Comparison of ENCODE assay signal across 21 mouse cellular contexts in the genomic region with DNA sequence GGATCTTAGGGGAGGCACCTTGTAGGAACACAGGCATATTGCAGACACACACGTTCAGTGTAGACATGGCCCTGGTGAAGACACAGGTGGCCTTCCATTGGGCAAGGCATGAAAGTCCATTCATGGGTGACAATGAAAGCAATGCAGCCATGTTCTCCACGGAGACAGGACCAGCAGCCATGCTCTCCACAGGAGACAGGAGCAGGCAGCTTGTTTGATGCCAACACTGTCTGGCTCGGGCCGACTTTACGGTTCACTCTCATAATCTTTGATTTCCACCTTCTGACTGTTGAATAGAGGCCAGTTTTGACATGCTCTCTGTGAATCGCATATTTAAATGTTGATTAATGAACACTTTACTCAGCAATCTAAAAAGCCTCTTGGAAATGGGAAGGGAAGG.
A peak's percentile ranks its signal among the peaks of the same experiment; 100 is the strongest.
DNase-seq lines count a peak whose midpoint lies in the region; ATAC-seq and TF ChIP-seq lines count a peak whose summit lies in the region.
"Had no signal": no experiment of that assay in that cellular context is flagged by ENCODE, and none has a peak within 500 bp of the region (broad histone marks: within the 10 kb centered on the region; RNA-seq: fewer than 3 reads in every experiment).

No protein-coding gene starts in this region.

- H3K27ac ChIP-seq in cerebellum, adult 2 months (ENCODE audit: insufficient read depth, low read length), result no peak overlapping the region
- H3K27ac ChIP-seq in hindbrain, embryonic 16.5 days (ENCODE audit: low read depth, low read length), result no peak overlapping the region
- no peak overlapping the region for H3K27ac ChIP-seq in hindbrain, embryonic 14.5 days
- H3K27ac ChIP-seq: embryonic facial prominence, embryonic 15.5 days; forebrain, embryonic 15.5 days; heart, adult 2 months; intestine, embryonic 15.5 days; kidney, embryonic 15.5 days had no signal

- H3K4me2 ChIP-seq in hindbrain, embryonic 16.5 days (ENCODE audit: low read length), result no peak overlapping the region
- no peak overlapping the region for H3K4me2 ChIP-seq in hindbrain, embryonic 14.5 days (replicated peaks)
- H3K4me2 ChIP-seq: embryonic facial prominence, embryonic 15.5 days; forebrain, embryonic 15.5 days; heart, embryonic 12.5 days; intestine, embryonic 15.5 days; kidney, embryonic 15.5 days had no signal

- no peaks in the 10 kb centered on the region for H3K27me3 ChIP-seq in cerebellum, adult 2 months (ENCODE audit: control insufficient read depth, insufficient read depth, low read length)
- no peaks in the 10 kb centered on the region for H3K27me3 ChIP-seq in hindbrain, embryonic 16.5 days (replicated peaks; ENCODE audit: control insufficient read depth, insufficient read depth, low read length)
- no peaks in the 10 kb centered on the region; the same call in 1 of the 2 replicates for H3K27me3 ChIP-seq in hindbrain, embryonic 14.5 days (ENCODE audit: control insufficient read depth, insufficient read depth, low read length)
- H3K27me3 ChIP-seq: CH12.LX; embryonic facial prominence, embryonic 15.5 days; forebrain, embryonic 15.5 days; heart, embryonic 12.5 days; intestine, embryonic 15.5 days; kidney, embryonic 15.5 days; Patski had no signal

- DNase-seq in cerebellum, adult 2 months, result peak; percentile 19 to 58
- no peak for DNase-seq in cerebellum, adult 11 months
- DNase-seq in hindbrain, embryonic 14.5 days (ENCODE audit: low spot score), result no peak
- DNase-seq in cerebellum, postnatal 10 days, result peak; percentile 80 to 86
- DNase-seq in cerebellum, postnatal 36 days, result peak; percentile 37 to 42
- no peak for DNase-seq in right cerebral cortex, postnatal 10 days (ENCODE audit: low spot score in 2 of 2)
- no peak for DNase-seq in urinary bladder, adult 18-20 months (ENCODE audit: low spot score in 2 of 2)
- DNase-seq: adrenal gland, postnatal 14 days; gastrocnemius, postnatal 10 days; heart, adult 2 months; kidney, adult 18-20 months had no signal

- H3K9me3 ChIP-seq in hindbrain, embryonic 16.5 days (ENCODE audit: control insufficient read depth, low read length), result no peaks in the 10 kb centered on the region
- peaks cover 7% of the 10 kb centered on the region; the same call in 1 of the 2 replicates for H3K9me3 ChIP-seq in hindbrain, embryonic 14.5 days (ENCODE audit: control insufficient read depth, low read length)
- H3K9me3 ChIP-seq: forebrain, embryonic 15.5 days; heart, embryonic 12.5 days; intestine, embryonic 15.5 days; kidney, embryonic 15.5 days had no signal

- H3K9ac ChIP-seq in hindbrain, embryonic 16.5 days (ENCODE audit: low read depth, low read length), result no peak overlapping the region
- H3K9ac ChIP-seq in hindbrain, embryonic 14.5 days, result no peak overlapping the region
- H3K9ac ChIP-seq: embryonic facial prominence, embryonic 15.5 days; forebrain, embryonic 15.5 days; heart, embryonic 12.5 days; intestine, embryonic 15.5 days; kidney, embryonic 15.5 days had no signal

- H3K4me1 ChIP-seq in cerebellum, adult 2 months (ENCODE audit: control insufficient read depth, insufficient read depth, low read length), result peaks cover 4% of the 10 kb centered on the region; the same call in 1 of the 2 replicates
- peaks cover 8% of the 10 kb centered on the region; the same call in 1 of the 2 replicates for H3K4me1 ChIP-seq in hindbrain, embryonic 16.5 days (ENCODE audit: control insufficient read depth, insufficient read depth, low read depth, low read length)
- H3K4me1 ChIP-seq in hindbrain, embryonic 14.5 days (replicated peaks; ENCODE audit: control insufficient read depth, insufficient read depth, low read length), result 0 out of 2 replicates have a peak, but pooled peaks cover 7% of the 10 kb centered on the region
- H3K4me1 ChIP-seq: heart, embryonic 12.5 days; intestine, embryonic 15.5 days had no signal

- no peak overlapping the region for H3K4me3 ChIP-seq in cerebellum, adult 2 months (replicated peaks; ENCODE audit: insufficient read depth, low read depth, low read length)
- no peak overlapping the region for H3K4me3 ChIP-seq in hindbrain, embryonic 16.5 days (ENCODE audit: low read length)
- H3K4me3 ChIP-seq in hindbrain, embryonic 14.5 days (replicated peaks; ENCODE audit: low read length), result no peak overlapping the region
- H3K4me3 ChIP-seq: embryonic facial prominence, embryonic 15.5 days; erythroblast, embryonic 14.5 days; forebrain, embryonic 15.5 days; heart, adult 2 months; heart, embryonic 12.5 days; intestine, embryonic 15.5 days; kidney, embryonic 15.5 days had no signal

- ATAC-seq in hindbrain, embryonic 16.5 days, result peak; percentile 52; the same call in 1 of the 2 replicates
- ATAC-seq in hindbrain, embryonic 14.5 days (ENCODE audit: low FRiP score), result no peak
- ATAC-seq: activated CD4-positive, CD25-positive, alpha-beta regulatory T cell, adult 4 months; forebrain, embryonic 15.5 days; intestine, embryonic 15.5 days; Patski had no signal

- 17% methylated on average over 6 of the region's 6 CpGs for WGBS in cerebellum, adult 2 months
- 51% methylated on average over 6 of the region's 6 CpGs for WGBS in hindbrain, embryonic 16.5 days
- 63% methylated on average over 6 of the region's 6 CpGs for WGBS in hindbrain, embryonic 14.5 days

- no peak for TF ChIP-seq CTCF in cerebellum, adult 2 months (IDR thresholded peaks at IDR 0.05; ENCODE audit: borderline replicate concordance, insufficient read depth, low read depth, low read length)

- H3K36me3 ChIP-seq in hindbrain, embryonic 16.5 days (ENCODE audit: control insufficient read depth, insufficient read depth, low read length), result no peaks in the 10 kb centered on the region
- H3K36me3 ChIP-seq in hindbrain, embryonic 14.5 days (replicated peaks; ENCODE audit: control insufficient read depth, insufficient read depth), result no peaks in the 10 kb centered on the region
- H3K36me3 ChIP-seq: embryonic facial prominence, embryonic 15.5 days; forebrain, embryonic 15.5 days; heart, embryonic 12.5 days; intestine, embryonic 15.5 days; kidney, embryonic 15.5 days had no signal

- no peak for TF ChIP-seq POLR2A in cerebellum, adult 2 months (IDR thresholded peaks at IDR 0.05; ENCODE audit: borderline replicate concordance, insufficient read depth, low read length)

Comparison
In these comparisons a context has a peak if more than half of its experiments do, and no peak if none do; other contexts are left out.
1. DNase-seq: peak in cerebellum, adult 2 months (2 of 2), cerebellum, postnatal 10 days (2 of 2) and cerebellum, postnatal 36 days (2 of 2); none in cerebellum, adult 11 months (single experiment), hindbrain, embryonic 14.5 days (single experiment), right cerebral cortex, postnatal 10 days (0 of 2) and urinary bladder, adult 18-20 months (0 of 2).